Mouse (Mus musculus) frontal cortex, adult (tissue): Measurements from ENCODE around the gene Borcs7.

Experiments used
- ATAC-seq: cut with Nextera tagmentation; 2 replicates; pipeline ENCODE4 v1.9.2; 2017; ENCODE audit warnings: mild to moderate bottlenecking, moderate library complexity, mixed read lengths; ENCODE audit not compliant: low TSS enrichment

Gene Borcs7

GRCm38 (mm10) chr19:46662784-46663183 is 26.9 kb upstream of the Borcs7 start:
- ATAC-seq: no peak

GRCm38 (mm10) chr19:46665474-46665873 is 24.2 kb upstream of the Borcs7 start:
- peak; percentile 82 for ATAC-seq

GRCm38 (mm10) chr19:46667300-46667699 is 22.4 kb upstream of the Borcs7 start:
- ATAC-seq: no peak

GRCm38 (mm10) chr19:46668263-46668662 is 21.4 kb upstream of the Borcs7 start:
- no peak for ATAC-seq

- ATAC-seq: no peak
Measured at GRCm38 (mm10) chr19:46669802-46670201, 19.9 kb upstream of the Borcs7 start.

- ATAC-seq: peak; percentile 89; the same call in 1 of the 2 replicates
Measured at GRCm38 (mm10) chr19:46670691-46671090, 19.0 kb upstream of the Borcs7 start.

GRCm38 (mm10) chr19:46672766-46673418 is 16.8 kb upstream of the Borcs7 start, which contains the start of gene Cyp17a1:
Gene Cyp17a1, minus strand, starts transcription at chr19:46673172.
- ATAC-seq: no peak

GRCm38 (mm10) chr19:46675641-46676040 is 14.1 kb upstream of the Borcs7 start:
- ATAC-seq: no peak

GRCm38 (mm10) chr19:46679720-46680383 is 9.9 kb upstream of the Borcs7 start:
- no peak for ATAC-seq

GRCm38 (mm10) chr19:46690387-46690786 is 681 bp downstream of the Borcs7 start:
- ATAC-seq: no peak

GRCm38 (mm10) chr19:46691078-46691477 is 1.4 kb downstream of the Borcs7 start:
- ATAC-seq: no peak

GRCm38 (mm10) chr19:46693146-46693545 is 3.4 kb downstream of the Borcs7 start:
- no peak for ATAC-seq

- ATAC-seq: no peak
Measured at GRCm38 (mm10) chr19:46696482-46696881, 6.8 kb downstream of the Borcs7 start.

- ATAC-seq: no peak
Measured at GRCm38 (mm10) chr19:46696943-46697342, 7.2 kb downstream of the Borcs7 start.

GRCm38 (mm10) chr19:46697840-46698517 is 8.3 kb downstream of the Borcs7 start:
- no peak for ATAC-seq

- peak; percentile 96 for ATAC-seq
Measured at GRCm38 (mm10) chr19:46699011-46699481, 9.3 kb downstream of the Borcs7 start.

- no peak for ATAC-seq
Measured at GRCm38 (mm10) chr19:46701156-46701555, 11.4 kb downstream of the Borcs7 start.

- ATAC-seq: no peak
Measured at GRCm38 (mm10) chr19:46705779-46706495, 16.2 kb downstream of the Borcs7 start.

GRCm38 (mm10) chr19:46706540-46707295 is 17.0 kb downstream of the Borcs7 start:
- ATAC-seq: no peak

GRCm38 (mm10) chr19:46707296-46708151 is 17.8 kb downstream of the Borcs7 start, which contains the start of gene As3mt:
Gene As3mt, plus strand, starts transcription at chr19:46707458.
- ATAC-seq: no peak; the same call in 1 of the 2 replicates
